In genomic region chr7:132747096-132747495, GRCm38 (mm10) we compare ENCODE assay signal across 18 mouse cellular contexts.
DNase-seq lines count a peak whose midpoint lies in the region; ATAC-seq lines count a peak whose summit lies in the region.
"Had no signal": no experiment of that assay in that cellular context is flagged by ENCODE, and none has a peak within 500 bp of the region (broad histone marks: within the 10 kb centered on the region; RNA-seq: fewer than 3 reads in every experiment).

No protein-coding gene starts in this region.

- no peaks in the 10 kb centered on the region for H3K27me3 ChIP-seq in embryonic facial prominence, embryonic 15.5 days
- H3K27me3 ChIP-seq in embryonic facial prominence, embryonic 10.5 days (replicated peaks; ENCODE audit: low read depth, poor library complexity, severe bottlenecking), result no peaks in the 10 kb centered on the region
- H3K27me3 ChIP-seq in midbrain, embryonic 11.5 days (ENCODE audit: control insufficient read depth, insufficient read depth, low read length), result no peaks in the 10 kb centered on the region
- H3K27me3 ChIP-seq in midbrain, embryonic 15.5 days (replicated peaks), result no peaks in the 10 kb centered on the region
- H3K27me3 ChIP-seq in forebrain, embryonic 10.5 days (ENCODE audit: poor library complexity, severe bottlenecking), result no peaks in the 10 kb centered on the region
- H3K27me3 ChIP-seq: forebrain, embryonic 12.5 days; neural tube, embryonic 12.5 days had no signal

- H3K4me2 ChIP-seq in embryonic facial prominence, embryonic 15.5 days (replicated peaks), result no peak overlapping the region
- H3K4me2 ChIP-seq in midbrain, embryonic 11.5 days, result no peak overlapping the region
- no peak overlapping the region for H3K4me2 ChIP-seq in midbrain, embryonic 15.5 days
- H3K4me2 ChIP-seq: forebrain, embryonic 12.5 days; neural tube, embryonic 12.5 days had no signal

- H3K4me3 ChIP-seq in embryonic facial prominence, embryonic 15.5 days (replicated peaks), result no peak overlapping the region
- H3K4me3 ChIP-seq in embryonic facial prominence, embryonic 10.5 days, result no peak overlapping the region
- no peak overlapping the region for H3K4me3 ChIP-seq in midbrain, embryonic 11.5 days (ENCODE audit: low read depth, low read length)
- no peak overlapping the region for H3K4me3 ChIP-seq in midbrain, embryonic 15.5 days
- no peak overlapping the region for H3K4me3 ChIP-seq in forebrain, embryonic 10.5 days
- H3K4me3 ChIP-seq: forebrain, embryonic 12.5 days; neural tube, embryonic 12.5 days had no signal

- peaks cover 27% of the 10 kb centered on the region for H3K4me1 ChIP-seq in embryonic facial prominence, embryonic 15.5 days
- H3K4me1 ChIP-seq in embryonic facial prominence, embryonic 10.5 days, result peaks cover 6% of the 10 kb centered on the region; the same call in 1 of the 2 replicates
- H3K4me1 ChIP-seq in midbrain, embryonic 11.5 days (ENCODE audit: control insufficient read depth, insufficient read depth, low read length), result no peaks in the 10 kb centered on the region
- H3K4me1 ChIP-seq in midbrain, embryonic 15.5 days, result no peaks in the 10 kb centered on the region
- H3K4me1 ChIP-seq in forebrain, embryonic 10.5 days, result no peaks in the 10 kb centered on the region
- H3K4me1 ChIP-seq: forebrain, embryonic 12.5 days; neural tube, embryonic 12.5 days had no signal

- no peak for ATAC-seq in embryonic facial prominence, embryonic 15.5 days (ENCODE audit: insufficient number of reproducible peaks, low FRiP score, low TSS enrichment, low read depth)
- no peak for ATAC-seq in midbrain, embryonic 11.5 days (ENCODE audit: low FRiP score)
- ATAC-seq in midbrain, embryonic 15.5 days (replicated peaks), result no peak
- ATAC-seq in inflammation-experienced regulatory T-cells, adult 6 months, result no peak
- ATAC-seq: hindbrain, embryonic 16.5 days had no signal

- no peak for DNase-seq in embryonic facial prominence, embryonic 10.5 days (ENCODE audit: low spot score)
- DNase-seq in midbrain, embryonic 11.5 days (ENCODE audit: low spot score, missing footprints), result peak; percentile 65
- DNase-seq in cerebellum, adult 9-11 months, result peak; percentile 78
- no peak for DNase-seq in forebrain, embryonic 10.5 days (ENCODE audit: extremely low spot score, low spot score)
- no peak for DNase-seq in embryo, embryonic 11 days
- DNase-seq: gastrocnemius, postnatal 10 days; heart, adult 18-20 months; heart, postnatal 4 days; kidney, adult 11 months; lung, postnatal 10 days; right cerebral cortex, adult 18-20 months; thymus, postnatal 36 days had no signal

- no peaks in the 10 kb centered on the region for H3K36me3 ChIP-seq in embryonic facial prominence, embryonic 15.5 days
- H3K36me3 ChIP-seq in embryonic facial prominence, embryonic 10.5 days (replicated peaks), result peaks cover 65% of the 10 kb centered on the region
- no peaks in the 10 kb centered on the region for H3K36me3 ChIP-seq in midbrain, embryonic 11.5 days (ENCODE audit: control insufficient read depth, insufficient read depth, low read length)
- H3K36me3 ChIP-seq in midbrain, embryonic 15.5 days (replicated peaks), result no peaks in the 10 kb centered on the region
- peaks cover 73% of the 10 kb centered on the region for H3K36me3 ChIP-seq in forebrain, embryonic 10.5 days (replicated peaks)

- H3K9ac ChIP-seq in embryonic facial prominence, embryonic 15.5 days, result no peak overlapping the region
- no peak overlapping the region for H3K9ac ChIP-seq in midbrain, embryonic 11.5 days (ENCODE audit: low read length)
- H3K9ac ChIP-seq in midbrain, embryonic 15.5 days, result no peak overlapping the region
- H3K9ac ChIP-seq: forebrain, embryonic 12.5 days; neural tube, embryonic 12.5 days had no signal

- 0 out of 2 replicates have a peak overlapping the region, but pooled peaks have one; percentile 17 for H3K27ac ChIP-seq in embryonic facial prominence, embryonic 15.5 days (replicated peaks)
- H3K27ac ChIP-seq in embryonic facial prominence, embryonic 10.5 days (replicated peaks), result no peak overlapping the region
- no peak overlapping the region for H3K27ac ChIP-seq in midbrain, embryonic 11.5 days (ENCODE audit: low read depth, low read length)
- H3K27ac ChIP-seq in midbrain, embryonic 15.5 days, result no peak overlapping the region
- H3K27ac ChIP-seq in forebrain, embryonic 10.5 days, result no peak overlapping the region
- H3K27ac ChIP-seq: forebrain, embryonic 12.5 days; neural tube, embryonic 12.5 days had no signal

- H3K9me3 ChIP-seq in embryonic facial prominence, embryonic 15.5 days (replicated peaks), result no peaks in the 10 kb centered on the region
- H3K9me3 ChIP-seq in embryonic facial prominence, embryonic 10.5 days, result no peaks in the 10 kb centered on the region
- no peaks in the 10 kb centered on the region for H3K9me3 ChIP-seq in midbrain, embryonic 11.5 days (ENCODE audit: control insufficient read depth, low read length)
- no peaks in the 10 kb centered on the region for H3K9me3 ChIP-seq in midbrain, embryonic 15.5 days
- no peaks in the 10 kb centered on the region for H3K9me3 ChIP-seq in forebrain, embryonic 10.5 days
- H3K9me3 ChIP-seq: forebrain, embryonic 12.5 days; neural tube, embryonic 12.5 days had no signal

- WGBS in embryonic facial prominence, embryonic 15.5 days, result 70% methylated on average over 6 of the region's 6 CpGs
- WGBS in embryonic facial prominence, embryonic 10.5 days, result 88% methylated on average over 6 of the region's 6 CpGs
- 89% methylated on average over 6 of the region's 6 CpGs for WGBS in midbrain, embryonic 11.5 days
- 86% methylated on average over 6 of the region's 6 CpGs for WGBS in midbrain, embryonic 15.5 days
- WGBS in forebrain, embryonic 10.5 days, result 92% methylated on average over 6 of the region's 6 CpGs

Comparison
In these comparisons a context has a peak if more than half of its experiments do, and no peak if none do; other contexts are left out.
1. DNase-seq: peak in midbrain, embryonic 11.5 days (single experiment) and cerebellum, adult 9-11 months (single experiment); none in embryonic facial prominence, embryonic 10.5 days (single experiment), forebrain, embryonic 10.5 days (single experiment) and embryo, embryonic 11 days (single experiment).